Mouse (Mus musculus) megakaryocyte, embryonic 14.5 days (primary cell): ENCODE measurements at regions not wholly inside any gene's neighbourhood (a gene's known extent, or its start where the extent isn't known, plus 50 kb on each side); places are given as distances from the start of the nearest gene placed in this dataset.

ENCODE experiments used
- FLI1 ChIP-seq: IDR thresholded peaks from 2 replicates; pipeline ENCODE4 v1.6.1; 2012; ENCODE audit warnings: low read length, inconsistent platforms, mixed read lengths
- GATA1 ChIP-seq: IDR thresholded peaks from 3 replicates; pipeline ENCODE4 v1.6.1; 2012; ENCODE audit warnings: mixed read lengths, low read length, inconsistent platforms, borderline replicate concordance

DNA sequence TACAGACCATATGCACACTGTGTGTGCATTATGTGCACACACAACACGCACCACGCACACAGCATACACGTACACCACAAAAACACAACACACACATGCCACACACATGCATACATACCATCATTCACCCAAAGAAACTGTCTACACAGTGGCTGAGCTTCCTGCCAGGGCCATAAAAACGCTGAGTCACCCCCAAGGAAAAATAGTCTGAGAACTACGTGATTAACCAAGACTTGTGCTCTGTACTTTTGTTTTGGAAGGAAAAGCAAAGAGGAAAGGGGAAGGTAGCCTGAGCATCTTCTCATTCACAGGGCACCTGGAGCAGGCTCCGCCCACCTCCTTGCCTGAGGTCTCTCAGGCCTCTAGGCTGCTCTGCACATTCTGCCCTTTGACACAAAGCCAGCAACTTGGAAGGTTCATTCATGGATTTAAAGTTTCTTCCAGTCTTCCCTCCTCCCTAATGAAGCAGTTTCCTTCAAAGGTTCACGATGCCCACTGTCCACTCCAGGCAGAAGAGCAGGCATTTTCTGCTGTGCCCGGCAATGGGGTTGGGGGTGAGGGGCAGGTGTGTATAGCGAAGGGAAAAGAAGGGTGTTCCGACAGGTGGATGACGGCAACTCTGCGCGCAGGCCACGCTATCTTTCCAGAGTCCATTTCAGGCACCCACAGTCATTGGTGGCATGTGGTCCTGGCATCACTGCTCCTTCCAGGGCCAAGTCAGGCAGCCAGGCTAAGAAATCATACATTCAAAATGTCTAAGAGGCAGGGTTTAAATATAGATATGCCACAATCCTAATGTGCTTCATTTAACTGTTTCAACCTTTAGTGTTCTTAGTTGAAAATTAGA, 333.9 kb downstream of the 1500009L16Rik start:
- TF ChIP-seq GATA1 (no peak), FLI1 (no peak)
